Mouse (Mus musculus): Measurements from ENCODE around the gene Slc38a11. TPM values are rescaled to one million over a fixed set of nuclear protein-coding genes. Genes with fewer than 3 reads are reported as not detected.

Slc38a11 gene
- polyA plus RNA-seq, 1 experiment from 2014 or later = 0.58 TPM

DNA sequence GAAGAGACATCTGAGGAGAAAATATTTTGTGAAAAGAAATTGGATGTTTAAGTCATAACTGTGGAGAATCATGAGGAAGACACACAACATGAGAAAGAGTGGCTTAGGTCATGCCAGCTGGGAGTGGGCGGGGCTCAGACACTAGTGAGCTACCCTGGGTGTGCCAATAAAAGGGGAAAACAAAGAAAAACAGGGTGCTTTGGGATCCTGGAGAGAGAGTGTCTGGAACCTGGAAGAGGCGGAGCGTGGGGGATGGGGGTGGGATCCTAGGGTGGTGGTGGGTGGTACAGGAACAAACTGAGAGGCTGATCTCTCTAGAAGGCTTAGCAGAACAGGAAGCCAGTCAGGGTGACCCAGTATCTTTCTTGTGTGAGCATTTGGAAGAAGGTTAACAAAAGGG lies 23.0 kb downstream of the Slc38a11 start:
- Histone ChIP-seq H3K9me3 (ENCODE audit: control insufficient read depth, low read length) (no peaks in the 10 kb centered on the region), H3K27ac (replicated peaks; ENCODE audit: low read depth, low read length) (no peak overlapping the region), H3K4me3 (ENCODE audit: low read depth, low read length) (no peak overlapping the region), H3K27me3 (replicated peaks; ENCODE audit: control insufficient read depth, insufficient read depth, low read length) (no peaks in the 10 kb centered on the region), H3K9ac (ENCODE audit: low read depth, low read length) (no peak overlapping the region), H3K36me3 (ENCODE audit: control insufficient read depth, insufficient read depth, low read length) (no peaks in the 10 kb centered on the region), H3K4me1 (ENCODE audit: control insufficient read depth, insufficient read depth, low read length) (no peaks in the 10 kb centered on the region), H3K4me2 (ENCODE audit: low read depth, low read length) (no peak overlapping the region)
- ATAC-seq (ENCODE audit: low read depth) (no peak), DNase-seq (ENCODE audit: low spot score) (no peak)
- WGBS = 79% methylated on average over 3 of the region's 3 CpGs

DNA sequence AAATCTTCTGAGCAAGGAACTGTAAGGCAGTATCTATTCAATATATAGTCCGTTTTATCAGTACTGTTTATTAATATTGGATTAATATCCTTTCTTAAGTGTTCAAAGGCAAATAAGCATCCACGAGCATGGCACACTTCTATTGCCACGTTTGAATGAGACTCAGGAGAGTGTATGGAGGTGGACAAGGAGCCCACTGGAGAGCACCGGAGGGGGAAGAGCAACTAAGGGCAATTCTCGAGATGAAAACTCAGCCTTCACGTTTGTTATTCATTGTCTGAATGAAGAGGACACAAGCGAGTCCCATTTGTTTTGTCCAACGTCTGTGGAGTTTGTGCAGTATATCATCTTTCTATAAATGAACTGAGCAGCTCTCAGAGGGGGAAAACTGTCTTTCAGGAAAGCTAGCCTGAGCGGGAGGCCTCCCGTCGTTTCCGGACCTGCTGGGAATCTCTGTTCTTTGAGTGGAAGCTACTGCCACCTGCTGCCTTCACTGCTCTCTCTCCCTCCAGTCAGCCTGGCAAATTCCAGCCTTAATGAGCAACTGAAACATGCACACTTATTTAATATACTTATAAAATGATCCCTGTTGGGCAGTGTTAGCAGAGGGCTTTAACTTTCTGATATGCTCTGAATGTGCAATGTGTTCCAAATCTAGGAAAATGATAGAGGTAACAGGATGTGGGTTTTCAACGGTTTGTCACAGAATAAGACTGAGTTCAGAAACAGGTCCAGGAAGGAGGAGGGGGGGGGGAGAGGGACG lies 26.3 kb downstream of the Slc38a11 start:
- Histone ChIP-seq H3K36me3 (ENCODE audit: control insufficient read depth, insufficient read depth, low read length) (no peaks in the 10 kb centered on the region), H3K4me2 (ENCODE audit: low read depth, low read length) (peak overlapping the region; percentile 3; the same call in 1 of the 2 replicates), H3K27ac (replicated peaks; ENCODE audit: low read depth, low read length) (no peak overlapping the region), H3K9ac (ENCODE audit: low read depth, low read length) (no peak overlapping the region), H3K9me3 (ENCODE audit: control insufficient read depth, low read length) (no peaks in the 10 kb centered on the region), H3K4me1 (ENCODE audit: control insufficient read depth, insufficient read depth, low read length) (no peaks in the 10 kb centered on the region), H3K4me3 (ENCODE audit: low read depth, low read length) (no peak overlapping the region), H3K27me3 (replicated peaks; ENCODE audit: control insufficient read depth, insufficient read depth, low read length) (no peaks in the 10 kb centered on the region)
- DNase-seq (ENCODE audit: low spot score) = peak; percentile 81
- WGBS = 21% methylated on average over 14 of the region's 14 CpGs
- peak; percentile 63 for ATAC-seq (ENCODE audit: low read depth)

GRCm38 (mm10) chr2:65336608-65337007 lies 27.2 kb downstream of the Slc38a11 start:
- ATAC-seq (ENCODE audit: low read depth) (no peak), DNase-seq (ENCODE audit: low spot score) (no peak)
- no peaks in the 10 kb centered on the region for H3K27me3 ChIP-seq (replicated peaks; ENCODE audit: control insufficient read depth, insufficient read depth, low read length)
- H3K9me3 ChIP-seq (ENCODE audit: control insufficient read depth, low read length) = no peaks in the 10 kb centered on the region
- WGBS = 80% methylated on average over 3 of the region's 3 CpGs
- no peaks in the 10 kb centered on the region for H3K36me3 ChIP-seq (ENCODE audit: control insufficient read depth, insufficient read depth, low read length)
- no peak overlapping the region for H3K9ac ChIP-seq (ENCODE audit: low read depth, low read length)
- no peaks in the 10 kb centered on the region for H3K4me1 ChIP-seq (ENCODE audit: control insufficient read depth, insufficient read depth, low read length)
- H3K4me3 ChIP-seq (ENCODE audit: low read depth, low read length) = no peak overlapping the region
- H3K27ac ChIP-seq (replicated peaks; ENCODE audit: low read depth, low read length) = no peak overlapping the region
- no peak overlapping the region for H3K4me2 ChIP-seq (ENCODE audit: low read depth, low read length)

DNA sequence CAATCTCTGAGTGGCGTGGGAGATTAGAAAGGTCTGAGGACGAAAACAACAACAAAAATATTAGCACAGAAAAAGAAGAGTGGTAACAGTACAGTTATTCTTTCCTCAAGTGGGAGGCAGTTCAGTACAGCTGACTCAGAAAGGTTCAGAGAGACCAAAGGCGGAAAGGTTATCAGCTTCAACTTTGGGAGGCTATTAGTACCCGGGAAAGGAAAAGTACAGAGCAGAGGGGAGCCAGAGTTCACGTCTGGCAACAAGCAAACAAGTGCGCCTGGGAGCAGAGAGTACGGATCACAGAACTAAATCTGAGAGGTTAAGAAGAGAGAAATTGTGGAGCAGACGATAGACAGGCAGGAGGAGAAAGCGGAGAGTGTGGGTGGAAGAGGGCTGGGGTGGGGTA lies 29.7 kb downstream of the Slc38a11 start:
- Histone ChIP-seq H3K9me3 (ENCODE audit: control insufficient read depth, low read length) (no peaks in the 10 kb centered on the region), H3K4me2 (ENCODE audit: low read depth, low read length) (no peak overlapping the region), H3K27me3 (replicated peaks; ENCODE audit: control insufficient read depth, insufficient read depth, low read length) (no peaks in the 10 kb centered on the region), H3K4me3 (ENCODE audit: low read depth, low read length) (no peak overlapping the region), H3K36me3 (ENCODE audit: control insufficient read depth, insufficient read depth, low read length) (no peaks in the 10 kb centered on the region), H3K27ac (replicated peaks; ENCODE audit: low read depth, low read length) (no peak overlapping the region), H3K9ac (ENCODE audit: low read depth, low read length) (no peak overlapping the region; the same call in 1 of the 2 replicates), H3K4me1 (ENCODE audit: control insufficient read depth, insufficient read depth, low read length) (no peaks in the 10 kb centered on the region)
- WGBS = 66% methylated on average over 9 of the region's 9 CpGs
- ATAC-seq (ENCODE audit: low read depth) (no peak), DNase-seq (ENCODE audit: low spot score) (no peak)

DNA sequence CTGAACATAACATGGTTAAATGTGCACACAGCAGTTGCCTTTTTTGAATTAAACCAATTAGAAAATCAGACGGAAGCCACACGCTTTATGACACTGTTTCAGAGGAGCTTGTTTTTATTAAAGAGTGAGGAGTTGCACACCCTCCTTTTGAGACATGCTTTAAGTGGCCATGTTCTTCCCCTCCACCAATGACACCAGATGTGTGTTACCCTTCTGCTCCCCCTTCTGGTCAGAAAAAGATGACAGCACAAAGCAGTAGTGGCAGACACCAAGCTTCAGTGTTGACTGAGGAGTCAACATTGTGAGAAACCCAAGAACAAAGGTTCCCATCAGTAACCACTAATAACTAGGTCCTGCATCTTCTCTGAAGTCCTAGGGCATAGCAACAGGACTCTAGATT lies 32.5 kb downstream of the Slc38a11 start:
- Histone ChIP-seq H3K4me3 (ENCODE audit: low read depth, low read length) (no peak overlapping the region), H3K9me3 (ENCODE audit: control insufficient read depth, low read length) (no peaks in the 10 kb centered on the region), H3K4me1 (ENCODE audit: control insufficient read depth, insufficient read depth, low read length) (no peaks in the 10 kb centered on the region), H3K27me3 (replicated peaks; ENCODE audit: control insufficient read depth, insufficient read depth, low read length) (no peaks in the 10 kb centered on the region), H3K27ac (replicated peaks; ENCODE audit: low read depth, low read length) (no peak overlapping the region), H3K9ac (ENCODE audit: low read depth, low read length) (no peak overlapping the region), H3K4me2 (ENCODE audit: low read depth, low read length) (no peak overlapping the region), H3K36me3 (ENCODE audit: control insufficient read depth, insufficient read depth, low read length) (no peaks in the 10 kb centered on the region)
- WGBS = 50% methylated on average over 2 of the region's 2 CpGs
- ATAC-seq (ENCODE audit: low read depth) (no peak), DNase-seq (ENCODE audit: low spot score) (peak; percentile 25)

- Histone ChIP-seq H3K4me2 (ENCODE audit: low read depth, low read length) (no peak overlapping the region), H3K27me3 (replicated peaks; ENCODE audit: control insufficient read depth, insufficient read depth, low read length) (no peaks in the 10 kb centered on the region), H3K4me3 (ENCODE audit: low read depth, low read length) (no peak overlapping the region), H3K36me3 (ENCODE audit: control insufficient read depth, insufficient read depth, low read length) (no peaks in the 10 kb centered on the region), H3K9ac (ENCODE audit: low read depth, low read length) (no peak overlapping the region), H3K27ac (replicated peaks; ENCODE audit: low read depth, low read length) (no peak overlapping the region), H3K4me1 (ENCODE audit: control insufficient read depth, insufficient read depth, low read length) (no peaks in the 10 kb centered on the region), H3K9me3 (ENCODE audit: control insufficient read depth, low read length) (no peaks in the 10 kb centered on the region)
- WGBS = 63% methylated on average over 6 of the region's 6 CpGs
- no peak for ATAC-seq (ENCODE audit: low read depth)
- DNase-seq (ENCODE audit: low spot score) = no peak
Measured at GRCm38 (mm10) chr2:65321998-65322754, 41.7 kb downstream of the Slc38a11 start.

DNA sequence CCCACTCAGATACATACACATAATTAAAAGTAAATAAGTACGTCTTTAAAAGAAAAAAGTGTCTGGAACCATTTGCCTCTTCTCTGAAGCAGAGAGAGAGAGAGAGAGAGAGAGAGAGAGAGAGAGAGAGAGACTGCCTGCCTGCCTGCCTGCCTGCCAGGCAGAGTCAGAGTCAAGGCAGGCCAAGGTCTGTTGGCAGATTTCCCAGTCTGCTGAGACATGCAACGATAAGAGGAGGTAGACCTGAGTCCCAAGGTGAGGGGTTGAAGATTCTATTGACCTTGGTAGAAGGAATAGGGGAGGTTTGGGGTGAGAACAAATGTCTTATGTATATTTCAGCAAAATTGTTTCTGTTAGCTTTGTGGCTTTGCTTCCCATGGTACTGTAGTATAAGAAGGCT lies 42.9 kb downstream of the Slc38a11 start:
- H3K36me3 ChIP-seq (ENCODE audit: control insufficient read depth, insufficient read depth, low read length) = no peaks in the 10 kb centered on the region
- 57% methylated on average over 2 of the region's 2 CpGs for WGBS

DNA sequence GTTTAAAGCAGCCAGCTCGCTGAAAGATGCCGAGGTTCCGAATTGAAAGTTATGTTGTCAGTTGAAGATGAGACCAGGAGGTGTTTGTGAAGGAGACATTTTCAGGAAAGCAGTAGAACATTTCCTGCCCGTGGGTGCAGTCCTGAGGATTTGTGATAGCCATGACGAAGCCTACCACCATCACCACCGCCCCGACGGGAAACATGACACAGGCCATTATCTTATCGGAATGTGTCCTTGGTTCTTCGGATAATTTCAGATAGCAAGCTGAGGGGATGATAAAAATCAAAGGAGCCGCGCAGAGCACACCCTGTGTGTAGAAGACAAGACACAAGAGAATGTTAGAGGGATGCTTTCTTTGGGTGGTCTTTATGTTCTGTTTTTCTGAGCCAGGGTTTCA lies 47.1 kb downstream of the Slc38a11 start:
- WGBS = 89% methylated on average over 12 of the region's 12 CpGs
- no peak overlapping the region for H3K4me2 ChIP-seq (ENCODE audit: low read depth, low read length)
- no peaks in the 10 kb centered on the region for H3K9me3 ChIP-seq (ENCODE audit: control insufficient read depth, low read length)

More for the DNA sequence above, 42.9 kb downstream of the Slc38a11 start:
- Histone ChIP-seq H3K27ac (replicated peaks; ENCODE audit: low read depth, low read length) (no peak overlapping the region), H3K4me2 (ENCODE audit: low read depth, low read length) (no peak overlapping the region), H3K4me3 (ENCODE audit: low read depth, low read length) (no peak overlapping the region), H3K9me3 (ENCODE audit: control insufficient read depth, low read length) (no peaks in the 10 kb centered on the region), H3K27me3 (replicated peaks; ENCODE audit: control insufficient read depth, insufficient read depth, low read length) (no peaks in the 10 kb centered on the region), H3K4me1 (ENCODE audit: control insufficient read depth, insufficient read depth, low read length) (no peaks in the 10 kb centered on the region), H3K9ac (ENCODE audit: low read depth, low read length) (no peak overlapping the region)
- DNase-seq (ENCODE audit: low spot score) = no peak
- no peak for ATAC-seq (ENCODE audit: low read depth)

More for the DNA sequence above, 47.1 kb downstream of the Slc38a11 start:
- Histone ChIP-seq H3K4me3 (ENCODE audit: low read depth, low read length) (no peak overlapping the region), H3K27me3 (replicated peaks; ENCODE audit: control insufficient read depth, insufficient read depth, low read length) (no peaks in the 10 kb centered on the region), H3K36me3 (ENCODE audit: control insufficient read depth, insufficient read depth, low read length) (no peaks in the 10 kb centered on the region), H3K27ac (replicated peaks; ENCODE audit: low read depth, low read length) (no peak overlapping the region), H3K9ac (ENCODE audit: low read depth, low read length) (no peak overlapping the region), H3K4me1 (ENCODE audit: control insufficient read depth, insufficient read depth, low read length) (no peaks in the 10 kb centered on the region)
- ATAC-seq (ENCODE audit: low read depth) (no peak), DNase-seq (ENCODE audit: low spot score) (no peak)

Data from embryonic facial prominence, embryonic 14.5 days (tissue).